Mouse (Mus musculus) ovary, postnatal 10 days (tissue): Measurements from ENCODE around the gene Sdk1.
A peak's percentile ranks its signal among the peaks of the same experiment; 100 is the strongest.

Source experiments
- DNase-seq: peaks from one replicate; pipeline ENCODE4 v3.0.0; 2022; ENCODE audit warnings: low spot score

Sdk1 gene

GRCm38 (mm10) chr5:141447247-141447646 lies 206.0 kb downstream of the Sdk1 start:
- DNase-seq: no peak

DNA sequence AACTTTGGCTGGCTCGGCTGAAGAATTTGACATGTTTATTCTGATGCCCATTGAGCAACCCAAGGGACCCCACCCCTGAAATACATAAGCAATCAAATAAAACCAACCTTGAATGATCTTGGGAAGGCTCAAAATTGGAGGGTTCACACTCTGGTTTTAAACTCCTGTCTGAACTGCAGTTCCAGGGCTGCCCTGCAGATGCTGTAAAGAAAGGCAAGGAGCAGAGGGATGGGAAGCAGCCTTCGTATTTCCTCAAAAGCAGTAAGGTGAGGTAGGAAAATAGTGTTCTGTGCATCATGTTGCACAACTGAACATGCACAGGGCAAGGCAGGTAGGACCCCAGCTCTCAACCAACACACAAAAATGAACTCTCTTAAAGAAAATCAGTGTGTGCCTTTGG lies 222.1 kb downstream of the Sdk1 start:
- DNase-seq: no peak

- DNase-seq: no peak
Measured at GRCm38 (mm10) chr5:141468821-141469220, 227.5 kb downstream of the Sdk1 start.

- no peak for DNase-seq
Measured at GRCm38 (mm10) chr5:141505281-141505680, 264.0 kb downstream of the Sdk1 start.

DNA sequence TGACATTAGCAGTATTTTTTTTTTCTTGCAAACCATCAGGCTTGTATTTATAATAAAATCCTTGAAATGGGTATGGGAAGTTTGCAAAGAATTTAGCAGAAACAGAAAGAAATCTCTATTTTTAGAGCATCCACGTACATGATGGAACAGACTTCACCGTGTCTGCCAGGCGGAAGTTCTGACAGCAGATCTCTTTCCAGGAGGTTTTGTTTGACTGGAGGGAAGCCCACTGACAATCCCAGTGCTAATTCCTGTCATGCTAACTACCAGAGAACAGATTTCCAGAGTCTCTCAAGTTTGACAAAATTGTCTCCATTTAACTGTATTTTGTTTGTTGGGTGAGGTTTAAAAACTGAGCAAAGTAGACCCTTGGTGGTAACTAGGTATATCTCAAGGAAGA lies 265.1 kb downstream of the Sdk1 start:
- DNase-seq: no peak

DNA sequence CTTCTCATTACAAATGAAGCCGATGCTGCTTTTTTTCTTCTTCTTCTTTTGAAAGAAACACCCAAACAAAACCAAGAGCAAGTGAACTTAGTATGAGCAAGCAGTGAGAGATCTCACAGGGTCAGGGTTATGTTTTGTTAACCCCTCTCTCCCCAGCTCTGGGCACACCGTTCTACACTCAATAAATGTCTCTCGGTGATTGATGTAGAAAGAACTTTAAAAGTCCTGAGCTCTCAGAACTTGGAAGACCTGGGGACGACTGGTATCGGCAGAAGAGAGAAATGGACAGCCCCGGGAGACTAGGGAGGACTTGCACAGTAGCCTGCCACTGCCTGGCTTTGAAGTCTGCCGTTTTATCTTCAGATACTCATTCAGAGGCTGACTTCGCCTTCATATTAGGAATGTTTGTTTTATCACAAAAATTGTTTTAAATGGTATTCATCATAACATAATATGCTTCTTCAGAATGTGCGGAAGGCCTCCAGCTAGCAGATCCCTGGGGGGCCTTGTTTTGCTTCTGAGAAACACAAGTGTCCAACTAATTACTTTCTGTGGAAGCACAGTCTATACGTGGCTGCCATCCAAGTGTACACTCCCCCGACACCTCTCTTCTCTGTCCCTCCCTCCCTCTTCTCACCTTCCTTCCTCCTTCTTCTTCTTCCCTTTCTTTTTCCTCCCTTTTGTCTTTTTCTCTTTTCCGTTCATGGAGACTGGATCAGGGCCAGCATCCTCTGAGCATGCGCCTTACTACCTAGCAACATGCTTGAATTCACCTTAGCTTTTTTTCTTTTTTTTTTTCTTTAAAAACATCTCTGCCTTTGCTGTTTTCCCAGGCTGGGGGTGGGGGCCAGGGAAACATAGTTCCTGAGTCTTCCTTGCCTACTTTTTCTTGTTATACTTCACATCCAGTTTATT lies 283.8 kb downstream of the Sdk1 start:
- no peak for DNase-seq

DNA sequence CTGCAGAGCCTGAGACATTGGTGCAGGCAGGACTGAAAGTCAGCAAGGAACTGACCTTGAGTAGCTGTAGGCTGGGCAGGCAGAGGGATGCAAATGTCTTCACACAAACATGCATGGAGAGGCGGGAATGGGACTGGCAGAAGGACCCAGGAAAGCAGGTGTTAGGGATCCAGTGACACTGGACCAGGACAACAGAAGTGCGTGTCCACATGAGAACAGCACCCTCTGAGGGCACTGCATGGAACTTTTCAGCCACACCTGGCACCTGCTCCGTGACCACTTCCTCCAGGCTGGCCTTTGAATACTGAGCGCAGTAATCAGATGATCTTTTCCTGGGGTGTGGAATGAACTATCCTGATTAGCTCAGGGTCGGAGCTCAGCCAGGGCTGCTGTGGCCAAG lies 298.9 kb downstream of the Sdk1 start:
- no peak for DNase-seq

GRCm38 (mm10) chr5:141542890-141543666 lies 301.8 kb downstream of the Sdk1 start:
- DNase-seq: no peak

GRCm38 (mm10) chr5:141553444-141553843 lies 312.2 kb downstream of the Sdk1 start:
- no peak for DNase-seq

DNA sequence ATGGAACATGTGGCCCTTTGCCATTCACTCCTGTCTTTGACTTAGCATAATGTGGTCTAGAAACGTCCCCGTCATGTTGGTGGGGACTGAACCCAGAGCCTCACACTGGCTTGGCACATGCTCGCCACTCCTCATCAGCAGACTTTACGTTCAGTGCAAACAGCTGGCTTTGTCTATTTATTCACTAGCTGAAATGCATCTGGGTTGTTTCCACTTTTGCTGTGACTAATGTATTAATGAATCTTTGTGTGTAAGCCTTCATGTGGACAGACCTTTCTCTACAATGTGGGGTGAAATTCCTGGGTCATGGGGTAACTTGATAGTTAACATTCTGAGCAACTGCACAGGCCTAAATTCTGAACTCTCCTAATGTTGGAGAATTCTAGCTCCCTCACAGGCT lies 317.4 kb downstream of the Sdk1 start:
- DNase-seq: no peak

DNA sequence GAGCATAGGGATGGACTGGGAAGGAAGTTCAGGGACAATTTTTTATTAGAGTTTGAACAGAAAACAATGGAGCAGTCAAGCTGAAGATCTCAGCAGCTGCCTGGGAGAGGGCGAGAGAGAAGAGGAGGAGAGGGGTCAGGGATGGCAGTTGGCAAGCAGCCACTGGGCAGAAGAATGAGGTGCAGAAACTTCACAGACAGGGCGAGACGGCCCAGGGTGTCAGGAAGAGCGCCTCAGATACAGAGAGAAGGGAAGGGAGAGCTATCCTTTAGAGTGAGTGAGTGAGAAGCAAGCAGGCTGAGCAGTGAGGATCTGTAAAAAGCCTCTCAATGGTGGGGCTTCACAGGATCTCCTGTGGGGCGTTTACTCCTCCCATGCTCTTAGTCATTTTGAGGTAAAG lies 319.0 kb downstream of the Sdk1 start:
- no peak for DNase-seq

DNA sequence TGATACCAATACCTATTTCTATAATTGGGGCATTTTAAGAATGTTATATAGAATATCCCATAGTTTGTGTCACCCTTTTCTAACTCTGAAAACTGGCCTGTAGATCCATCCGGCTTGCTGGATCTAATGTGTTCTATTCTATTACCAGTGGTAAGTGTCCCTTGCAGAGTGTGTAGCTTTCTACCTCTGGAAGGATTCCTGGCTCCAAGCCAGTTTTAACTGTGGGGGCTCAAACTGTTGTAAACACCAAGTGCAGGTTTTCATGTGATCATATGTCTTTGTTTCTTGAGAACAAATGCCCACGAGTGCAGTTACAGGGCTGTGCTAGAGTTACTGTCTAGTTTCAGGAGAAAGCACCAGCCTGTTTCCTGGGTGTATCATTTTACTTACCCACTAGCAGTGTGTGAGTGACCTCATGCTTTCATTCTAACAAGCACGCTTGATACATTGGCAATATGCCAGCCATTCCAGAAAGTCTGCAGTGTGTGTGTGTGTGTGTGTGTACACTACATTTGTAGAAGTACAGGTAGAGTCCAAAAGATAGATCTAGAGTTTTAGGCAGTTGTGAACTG lies 320.8 kb downstream of the Sdk1 start:
- no peak for DNase-seq

DNA sequence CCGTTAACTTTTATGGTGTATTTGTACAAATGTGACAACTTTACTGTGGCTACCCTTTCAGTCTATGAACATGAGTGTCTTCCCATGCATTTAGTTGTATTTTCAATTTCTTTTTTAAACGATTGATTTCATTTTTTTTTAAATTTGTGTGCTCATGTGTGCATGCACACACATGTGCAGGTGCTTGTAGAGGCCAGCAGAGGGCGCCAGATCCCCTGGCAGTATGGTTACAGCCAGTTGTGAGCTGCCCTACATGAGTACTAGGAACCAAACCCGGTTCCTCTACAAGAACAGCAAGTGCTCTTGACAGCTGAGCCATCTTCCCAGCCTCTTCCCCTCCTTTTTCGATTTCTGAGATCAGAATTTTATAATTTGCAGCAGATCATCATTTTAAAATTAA lies 322.9 kb downstream of the Sdk1 start:
- DNase-seq: no peak

GRCm38 (mm10) chr5:141568106-141568505 lies 326.8 kb downstream of the Sdk1 start:
- no peak for DNase-seq

DNA sequence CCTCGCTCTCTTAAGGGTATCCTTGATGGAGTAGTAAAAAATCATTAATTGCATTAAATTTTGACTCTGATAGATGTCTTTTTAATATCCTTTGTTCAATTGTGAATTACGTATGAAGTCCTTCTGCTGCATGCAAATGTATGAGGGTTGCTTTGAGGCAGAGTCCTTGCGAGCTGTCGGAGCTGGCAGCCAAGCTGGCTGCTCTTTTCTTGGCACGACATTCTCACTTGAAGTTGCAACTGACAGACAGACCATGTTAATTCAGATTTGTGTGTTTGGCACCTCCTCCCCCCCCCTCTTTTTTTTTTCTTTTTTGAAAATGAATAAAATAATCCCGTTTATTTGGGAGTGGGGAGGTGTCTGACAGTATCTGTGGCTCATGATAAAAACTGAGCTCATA lies 329.2 kb downstream of the Sdk1 start:
- DNase-seq: no peak

GRCm38 (mm10) chr5:141574263-141574662 lies 333.0 kb downstream of the Sdk1 start:
- DNase-seq: peak; percentile 29

DNA sequence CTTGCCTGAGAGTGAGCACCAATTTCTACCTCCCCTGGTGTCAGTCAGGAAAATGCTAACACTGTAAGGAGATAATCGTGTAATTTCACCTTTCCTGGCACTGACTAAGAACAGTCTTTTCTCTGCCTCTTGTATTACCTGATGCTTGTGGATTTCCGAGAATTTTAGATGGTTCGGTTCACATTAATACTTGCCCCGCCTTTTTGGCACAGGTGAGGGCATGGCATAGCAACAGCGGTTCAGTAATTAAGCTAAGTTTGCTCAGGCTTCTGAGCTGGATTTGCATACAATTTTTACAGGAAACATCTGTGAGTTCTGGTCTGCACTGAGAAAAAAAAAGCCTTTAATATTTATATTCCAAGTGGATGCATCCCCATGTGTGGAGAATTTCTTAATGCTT lies 350.0 kb downstream of the Sdk1 start:
- DNase-seq: no peak

GRCm38 (mm10) chr5:141612721-141613120 lies 371.4 kb downstream of the Sdk1 start:
- no peak for DNase-seq

DNA sequence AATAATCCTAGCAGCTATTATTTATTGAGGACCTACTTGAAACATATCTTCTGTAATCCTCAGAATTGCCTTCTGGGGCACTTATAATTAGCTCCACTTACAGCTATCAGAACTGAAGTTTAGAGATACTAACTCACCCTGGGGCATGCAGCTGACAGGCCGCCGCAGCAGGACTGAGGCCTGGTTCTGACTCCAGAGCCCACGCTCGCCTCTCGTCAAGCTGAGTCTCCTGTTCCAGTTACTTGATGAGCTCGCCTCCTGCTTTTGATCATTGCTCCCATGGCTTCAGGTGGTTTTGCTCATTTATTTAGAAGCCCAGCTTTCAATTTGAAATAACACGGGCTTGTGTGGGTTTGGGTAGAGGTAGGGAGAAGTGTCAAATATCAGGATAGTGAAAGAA lies 374.5 kb downstream of the Sdk1 start:
- no peak for DNase-seq

DNA sequence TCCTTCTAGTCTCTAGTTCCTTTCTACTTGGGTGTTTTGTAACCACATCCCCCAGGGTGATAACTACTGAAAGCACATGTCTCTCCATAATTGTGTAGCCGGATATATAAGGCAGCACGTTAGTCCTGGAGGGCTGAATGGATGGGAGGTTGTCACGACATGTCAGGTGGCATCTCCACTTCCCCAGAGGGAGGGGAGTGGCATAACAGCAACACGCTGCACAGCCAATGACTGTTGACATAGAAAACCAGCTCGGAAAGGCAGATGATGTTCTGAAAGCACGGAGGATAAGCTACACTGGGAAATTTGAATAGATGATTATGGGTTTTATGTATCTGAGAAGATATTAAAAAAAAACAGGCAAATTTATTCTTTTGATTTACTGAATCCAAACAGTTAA lies 376.4 kb downstream of the Sdk1 start:
- no peak for DNase-seq

DNA sequence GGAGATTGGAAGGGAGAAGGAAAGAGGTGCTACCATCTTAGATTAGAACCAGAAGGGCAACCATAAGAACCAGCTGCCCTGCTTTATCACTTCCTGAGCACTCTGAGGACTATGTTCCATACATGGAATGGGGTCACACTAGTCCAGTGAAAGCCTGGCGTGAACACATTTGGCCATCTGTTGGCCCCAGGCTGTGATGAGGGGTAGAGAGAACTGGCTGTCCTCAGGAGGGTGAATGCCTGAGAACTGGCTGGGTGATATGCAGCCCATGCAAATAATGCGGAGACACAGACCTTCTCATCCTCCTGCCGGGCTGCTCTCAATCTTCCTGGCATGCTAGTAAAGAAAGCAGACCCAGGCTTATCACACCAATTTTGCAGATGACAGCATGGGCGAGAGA lies 384.1 kb downstream of the Sdk1 start:
- DNase-seq: no peak

- DNase-seq: no peak
Measured at GRCm38 (mm10) chr5:141631641-141632040, 390.4 kb downstream of the Sdk1 start.

DNA sequence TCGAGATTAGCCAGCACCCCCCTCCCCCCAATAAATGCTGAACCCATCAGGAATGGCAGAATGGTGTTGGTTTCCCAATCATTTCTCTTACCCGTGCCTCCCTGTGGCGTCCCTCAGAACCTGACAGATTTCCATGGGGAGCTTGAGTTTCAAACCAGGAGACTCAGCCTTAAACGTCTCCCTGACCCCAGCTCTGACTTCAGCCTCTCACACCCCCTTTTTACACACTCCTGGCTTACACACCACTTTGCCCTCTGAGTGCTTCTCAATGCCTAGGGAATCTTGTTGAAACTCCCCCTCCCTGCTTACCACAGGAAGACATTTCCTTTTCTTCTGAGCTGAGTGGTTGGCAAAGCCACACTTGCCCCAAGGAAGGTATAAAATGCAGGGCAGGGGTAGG lies 392.0 kb downstream of the Sdk1 start:
- DNase-seq: no peak
